Mouse (Mus musculus) gastrocnemius, adult 18-20 months (tissue): ENCODE data around the gene Tomm20. TPM values are rescaled to one million over a fixed set of nuclear protein-coding genes. Genes with fewer than 3 reads are reported as not detected.
A peak's percentile ranks its signal among the peaks of the same experiment; 100 is the strongest.
"Not testable (repeated sequence)": the region's sequence is repeated elsewhere in the genome, so short reads cannot be mapped to it uniquely, and the experiment has no call there.

Experiments used
- DNase-seq: peaks from one replicate; pipeline ENCODE4 v3.0.0; 2021; ENCODE audit warnings: low spot score
- long read RNA-seq, 2 experiments: library from polyadenylated mRNA; stranded (forward); transcript quantifications; one replicate each; pipeline ENCODE4 v2.0.0; 2021
- total RNA-seq, 2 experiments: library from RNA; stranded (reverse); gene quantifications; 2 replicates each; pipeline ENCODE4 v1.2.3; 2021

Gene Tomm20
- total RNA-seq = 100 to 1,000 TPM in 1 of 2 experiments, 10 to 100 TPM in 1; 98.0 to 115 TPM
- long read RNA-seq, experiment 1, full-length matches to known transcripts = 233 of 242 reads
- long read RNA-seq, experiment 1, partial matches to known transcripts = 2 of 242 reads
- long read RNA-seq, experiment 1, other reads (novel, unspliced or antisense) = 7 of 242 reads
- long read RNA-seq, experiment 2, full-length matches to known transcripts = 203 of 205 reads
- long read RNA-seq, experiment 2, partial matches to known transcripts = 1 of 205 reads
- long read RNA-seq, experiment 2, other reads (novel, unspliced or antisense) = 1 of 205 reads

GRCm38 (mm10) chr8:126945730-126946163, at the start of gene Tomm20:
Gene Tomm20, minus strand, starts transcription at chr8:126945844.
- DNase-seq = peak; percentile 96

GRCm38 (mm10) chr8:126994506-126994905, 48.9 kb upstream of the Tomm20 start:
- no peak for DNase-seq

- DNase-seq = no peak
Observed at GRCm38 (mm10) chr8:126989363-126990153, 43.9 kb upstream of the Tomm20 start.

GRCm38 (mm10) chr8:126988346-126989006, 42.8 kb upstream of the Tomm20 start:
- DNase-seq = no peak

GRCm38 (mm10) chr8:126986495-126986894, 40.9 kb upstream of the Tomm20 start:
- peak; percentile 80 for DNase-seq

GRCm38 (mm10) chr8:126980046-126980445, 34.4 kb upstream of the Tomm20 start:
- DNase-seq = no peak

- DNase-seq = peak; percentile 52
Observed at GRCm38 (mm10) chr8:126979091-126979920, 33.7 kb upstream of the Tomm20 start.

GRCm38 (mm10) chr8:126978535-126978934, 32.9 kb upstream of the Tomm20 start:
- not testable (repeated sequence) for DNase-seq

GRCm38 (mm10) chr8:126978028-126978427, 32.4 kb upstream of the Tomm20 start:
- DNase-seq = no peak

- no peak for DNase-seq
Observed at GRCm38 (mm10) chr8:126976608-126977348, 31.1 kb upstream of the Tomm20 start.

GRCm38 (mm10) chr8:126975706-126976105, 30.1 kb upstream of the Tomm20 start:
- DNase-seq = peak; percentile 53

- no peak for DNase-seq
Observed at GRCm38 (mm10) chr8:126974511-126974910, 28.9 kb upstream of the Tomm20 start.

- no peak for DNase-seq
Observed at GRCm38 (mm10) chr8:126973686-126974265, 28.1 kb upstream of the Tomm20 start.

- no peak for DNase-seq
Observed at GRCm38 (mm10) chr8:126972649-126973048, 27.0 kb upstream of the Tomm20 start.

- DNase-seq = no peak
Observed at GRCm38 (mm10) chr8:126972102-126972501, 26.5 kb upstream of the Tomm20 start.

GRCm38 (mm10) chr8:126971314-126971664, 25.6 kb upstream of the Tomm20 start:
- no peak for DNase-seq

GRCm38 (mm10) chr8:126970579-126971313, 25.1 kb upstream of the Tomm20 start, which contains the start of gene Rbm34:
Gene Rbm34, minus strand, starts transcription at chr8:126971071.
- DNase-seq = peak; percentile 94

- DNase-seq = no peak
Observed at GRCm38 (mm10) chr8:126969546-126969945, 23.9 kb upstream of the Tomm20 start.

GRCm38 (mm10) chr8:126968107-126968506, 22.5 kb upstream of the Tomm20 start:
- DNase-seq = no peak
